Mouse (Mus musculus): ENCODE results near the gene Borcs7. TPM values are rescaled to one million over a fixed set of nuclear protein-coding genes. Genes with fewer than 3 reads are reported as not detected.

The Borcs7 gene
- polyA plus RNA-seq, 1 experiment from 2014 or later: 15.7 TPM

GRCm38 (mm10) chr19:46699011-46699481 lies 9.3 kb downstream of the Borcs7 start:
- WGBS: 73% methylated on average over 10 of the region's 10 CpGs

GRCm38 (mm10) chr19:46701156-46701555 lies 11.4 kb downstream of the Borcs7 start:
- no peaks in the 10 kb centered on the region for H3K4me1 ChIP-seq
- no peaks in the 10 kb centered on the region for H3K27me3 ChIP-seq
- ATAC-seq (ENCODE audit: low FRiP score, low read depth): no peak
- WGBS: 84% methylated on average over 9 of the region's 9 CpGs
- H3K9me3 ChIP-seq: no peaks in the 10 kb centered on the region
- H3K4me3 ChIP-seq: no peak overlapping the region
- no peak overlapping the region for H3K27ac ChIP-seq
- H3K9ac ChIP-seq: no peak overlapping the region
- peaks cover 27% of the 10 kb centered on the region for H3K36me3 ChIP-seq
- no peak overlapping the region for H3K4me2 ChIP-seq (replicated peaks)

More at GRCm38 (mm10) chr19:46699011-46699481, 9.3 kb downstream of the Borcs7 start:
- no peaks in the 10 kb centered on the region for H3K27me3 ChIP-seq
- H3K4me1 ChIP-seq: no peaks in the 10 kb centered on the region
- no peak overlapping the region for H3K27ac ChIP-seq
- H3K36me3 ChIP-seq: peaks cover 36% of the 10 kb centered on the region
- no peak for ATAC-seq (ENCODE audit: low FRiP score, low read depth)
- no peak overlapping the region for H3K9ac ChIP-seq
- no peak overlapping the region for H3K4me2 ChIP-seq (replicated peaks)
- no peak overlapping the region for H3K4me3 ChIP-seq
- no peaks in the 10 kb centered on the region for H3K9me3 ChIP-seq

GRCm38 (mm10) chr19:46705779-46706495 lies 16.2 kb downstream of the Borcs7 start:
- no peak for ATAC-seq (ENCODE audit: low FRiP score, low read depth)
- H3K36me3 ChIP-seq: peaks cover 21% of the 10 kb centered on the region
- WGBS: 66% methylated on average over 7 of the region's 7 CpGs

GRCm38 (mm10) chr19:46706540-46707295 lies 17.0 kb downstream of the Borcs7 start:
- Histone ChIP-seq H3K4me1 (peaks cover 11% of the 10 kb centered on the region), H3K9ac (no peak overlapping the region), H3K4me2 (replicated peaks) (peak overlapping the region; percentile 61), H3K4me3 (peak overlapping the region; percentile 54), H3K27ac (no peak overlapping the region), H3K36me3 (peaks cover 14% of the 10 kb centered on the region; the same call in 1 of the 2 replicates), H3K27me3 (no peaks in the 10 kb centered on the region), H3K9me3 (no peaks in the 10 kb centered on the region)
- ATAC-seq (ENCODE audit: low FRiP score, low read depth): no peak
- WGBS: 74% methylated on average over 9 of the region's 9 CpGs

More at GRCm38 (mm10) chr19:46705779-46706495, 16.2 kb downstream of the Borcs7 start:
- Histone ChIP-seq H3K9me3 (no peaks in the 10 kb centered on the region), H3K4me2 (replicated peaks) (no peak overlapping the region), H3K9ac (no peak overlapping the region), H3K27ac (no peak overlapping the region), H3K4me3 (no peak overlapping the region), H3K4me1 (peaks cover 11% of the 10 kb centered on the region), H3K27me3 (no peaks in the 10 kb centered on the region)

- Histone ChIP-seq H3K4me2 (replicated peaks) (peak within 1 kb of the TSS; percentile 61), H3K9ac (peak within 1 kb of the TSS; percentile 56), H3K27ac (no peak within 1 kb of the TSS), H3K9me3 (no peaks in the 10 kb centered on the region), H3K36me3 (peaks cover 12% of the 10 kb centered on the region), H3K27me3 (no peaks in the 10 kb centered on the region), H3K4me1 (peaks cover 11% of the 10 kb centered on the region), H3K4me3 (peak within 1 kb of the TSS; percentile 54)
- WGBS: 7% methylated on average over 31 of the region's 31 CpGs
- no peak; the same call in 1 of the 2 replicates for ATAC-seq (ENCODE audit: low FRiP score, low read depth)
These were observed 17.8 kb downstream of the Borcs7 start, which contains the start of gene As3mt for GRCm38 (mm10) chr19:46707296-46708151. Gene As3mt, plus strand, starts transcription at chr19:46707458.

GRCm38 (mm10) chr19:46710614-46711013 lies 20.9 kb downstream of the Borcs7 start:
- Histone ChIP-seq H3K27ac (no peak overlapping the region), H3K4me3 (no peak overlapping the region), H3K27me3 (no peaks in the 10 kb centered on the region), H3K4me2 (replicated peaks) (no peak overlapping the region), H3K36me3 (peaks cover 16% of the 10 kb centered on the region), H3K9me3 (no peaks in the 10 kb centered on the region), H3K4me1 (peaks cover 11% of the 10 kb centered on the region), H3K9ac (no peak overlapping the region)
- ATAC-seq (ENCODE audit: low FRiP score, low read depth): no peak
- WGBS: 92% methylated on average over 4 of the region's 4 CpGs

- H3K4me3 ChIP-seq: no peak overlapping the region
- H3K36me3 ChIP-seq: peaks cover 36% of the 10 kb centered on the region
- 91% methylated on average over 8 of the region's 8 CpGs for WGBS
These were observed 24.5 kb downstream of the Borcs7 start for GRCm38 (mm10) chr19:46714234-46714633.

GRCm38 (mm10) chr19:46715016-46715415 lies 25.3 kb downstream of the Borcs7 start:
- no peak overlapping the region for H3K9ac ChIP-seq

More at GRCm38 (mm10) chr19:46714234-46714633, 24.5 kb downstream of the Borcs7 start:
- Histone ChIP-seq H3K9me3 (peaks cover 7% of the 10 kb centered on the region; the same call in 1 of the 2 replicates), H3K4me2 (replicated peaks) (no peak overlapping the region), H3K9ac (no peak overlapping the region), H3K27ac (no peak overlapping the region), H3K4me1 (no peaks in the 10 kb centered on the region), H3K27me3 (no peaks in the 10 kb centered on the region)
- no peak for ATAC-seq (ENCODE audit: low FRiP score, low read depth)

GRCm38 (mm10) chr19:46718150-46718549 lies 28.4 kb downstream of the Borcs7 start:
- no peak overlapping the region for H3K9ac ChIP-seq
- no peaks in the 10 kb centered on the region for H3K27me3 ChIP-seq
- peaks cover 51% of the 10 kb centered on the region for H3K36me3 ChIP-seq
- no peaks in the 10 kb centered on the region for H3K4me1 ChIP-seq
- H3K4me2 ChIP-seq (replicated peaks): no peak overlapping the region
- no peak overlapping the region for H3K27ac ChIP-seq
- WGBS: 84% methylated on average over 4 of the region's 4 CpGs
- H3K9me3 ChIP-seq: peaks cover 7% of the 10 kb centered on the region; the same call in 1 of the 2 replicates
- H3K4me3 ChIP-seq: no peak overlapping the region
- no peak for ATAC-seq (ENCODE audit: low FRiP score, low read depth)

More at GRCm38 (mm10) chr19:46715016-46715415, 25.3 kb downstream of the Borcs7 start:
- H3K27me3 ChIP-seq: no peaks in the 10 kb centered on the region
- peaks cover 7% of the 10 kb centered on the region; the same call in 1 of the 2 replicates for H3K9me3 ChIP-seq
- no peaks in the 10 kb centered on the region for H3K4me1 ChIP-seq
- 87% methylated on average over 8 of the region's 8 CpGs for WGBS
- no peak overlapping the region for H3K4me3 ChIP-seq
- H3K36me3 ChIP-seq: peaks cover 41% of the 10 kb centered on the region
- H3K4me2 ChIP-seq (replicated peaks): no peak overlapping the region
- H3K27ac ChIP-seq: no peak overlapping the region
- ATAC-seq (ENCODE audit: low FRiP score, low read depth): no peak

GRCm38 (mm10) chr19:46724411-46724810 lies 34.7 kb downstream of the Borcs7 start:
- ATAC-seq (ENCODE audit: low FRiP score, low read depth): no peak
- WGBS: 67% methylated on average over 11 of the region's 11 CpGs
- Histone ChIP-seq H3K27ac (no peak overlapping the region), H3K4me2 (replicated peaks) (no peak overlapping the region), H3K9me3 (no peaks in the 10 kb centered on the region), H3K27me3 (no peaks in the 10 kb centered on the region), H3K9ac (no peak overlapping the region), H3K4me1 (no peaks in the 10 kb centered on the region), H3K36me3 (peaks cover 50% of the 10 kb centered on the region), H3K4me3 (no peak overlapping the region)

- ATAC-seq (ENCODE audit: low FRiP score, low read depth): no peak
- Histone ChIP-seq H3K4me1 (no peaks in the 10 kb centered on the region), H3K27ac (no peak overlapping the region), H3K9me3 (no peaks in the 10 kb centered on the region), H3K36me3 (peaks cover 36% of the 10 kb centered on the region), H3K9ac (no peak overlapping the region), H3K4me2 (replicated peaks) (no peak overlapping the region), H3K4me3 (no peak overlapping the region), H3K27me3 (no peaks in the 10 kb centered on the region)
- 96% methylated on average over 8 of the region's 8 CpGs for WGBS
These were observed 36.4 kb downstream of the Borcs7 start for GRCm38 (mm10) chr19:46726142-46726541.
